Mouse (Mus musculus) forebrain, embryonic 16.5 days (tissue): ENCODE measurements around the gene Mettl7a2. TPM values are rescaled to one million over a fixed set of nuclear protein-coding genes. Genes with fewer than 3 reads are reported as not detected.
"Not testable (repeated sequence)": the region's sequence is repeated elsewhere in the genome, so short reads cannot be mapped to it uniquely, and the experiment has no call there.

Experiments used
- ATAC-seq: fragments of 200-750 bp; cut with Nextera tagmentation; 2 replicates; pipeline ENCODE4 v1.8.0; 2017; ENCODE audit warnings: mild to moderate bottlenecking, moderate library complexity
- H3K27ac ChIP-seq: fragments of 300-500 bp; sonication (generic); 2 replicates; pipeline ENCODE4 v1.5.1; 2014; ENCODE audit warnings: low read length, control low read depth
- H3K27me3 ChIP-seq: fragments of 300-500 bp; sonication (generic); replicated peaks from 2 replicates; pipeline ENCODE4 v1.6.1; 2014; ENCODE audit warnings: low read length; ENCODE audit not compliant: control insufficient read depth, insufficient read depth
- H3K36me3 ChIP-seq: fragments of 300-500 bp; sonication (generic); 2 replicates; pipeline ENCODE4 v1.6.1; 2014; ENCODE audit not compliant: control insufficient read depth, insufficient read depth
- H3K4me1 ChIP-seq: fragments of 300-500 bp; sonication (generic); replicated peaks from 2 replicates; pipeline ENCODE4 v1.6.1; 2014; ENCODE audit warnings: low read length; ENCODE audit not compliant: control insufficient read depth, insufficient read depth
- H3K4me2 ChIP-seq: fragments of 300-500 bp; sonication (generic); 2 replicates; pipeline ENCODE4 v1.6.1; 2014; ENCODE audit warnings: mild to moderate bottlenecking, low read length, control low read depth
- H3K4me3 ChIP-seq: fragments of 300-500 bp; sonication (generic); replicated peaks from 2 replicates; pipeline ENCODE4 v1.5.1; 2014; ENCODE audit warnings: mild to moderate bottlenecking, low read length, control low read depth
- H3K9ac ChIP-seq: fragments of 300-500 bp; sonication (generic); replicated peaks from 2 replicates; pipeline ENCODE4 v1.6.1; 2014; ENCODE audit warnings: low read depth, low read length, control low read depth
- H3K9me3 ChIP-seq: fragments of 300-500 bp; sonication (generic); 2 replicates; pipeline ENCODE4 v1.6.1; 2016; ENCODE audit warnings: low read length; ENCODE audit not compliant: control insufficient read depth
- WGBS: fragments of 180-500 bp; shearing (Covaris S2); extraction: QIAGEN DNeasy Blood & Tissue Kit; methylation state at CpG from one replicate; pipeline ENCODE4 v1.1.7; 2014; 5-methylcytosine and 5-hydroxymethylcytosine counted together
- polyA plus RNA-seq: library from polyadenylated mRNA; unstranded; fragments of >200 nt; fragmentation: Nextera tagmentation; extraction: Ambion mirVana; gene quantifications from 2 replicates; pipeline ENCODE4 v1.2.1, GENCODE M21; 2015

The Mettl7a2 gene
- polyA plus RNA-seq, 1 experiment from 2014 or later: not detected

DNA sequence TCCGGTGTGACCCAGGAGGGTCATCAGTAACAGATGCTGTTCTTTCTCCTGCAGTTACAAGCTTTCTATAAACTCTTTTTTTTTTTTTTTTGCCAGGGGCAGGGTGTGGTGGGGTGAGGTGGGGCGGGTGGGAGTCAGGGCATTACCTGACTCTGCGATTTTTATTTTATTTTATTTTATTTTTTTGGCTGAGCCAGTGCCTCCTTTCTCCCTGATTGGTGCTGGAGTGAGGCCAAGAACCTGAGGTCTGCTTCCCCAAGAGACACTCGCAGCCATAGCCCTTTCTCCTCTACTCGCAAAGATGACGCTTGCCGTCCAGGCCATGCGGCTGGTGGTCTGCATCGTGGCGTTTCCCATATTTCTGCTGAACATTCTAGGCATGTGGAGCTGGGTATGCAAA, 18.4 kb upstream of the Mettl7a2 start, which contains the start of gene Mettl7a3:
Mettl7a3 (plus strand) TSS at position 301 of the 400 bp plus-strand sequence.
- H3K27me3 ChIP-seq: no peaks in the 10 kb centered on the region
- no peak within 1 kb of the TSS for H3K4me2 ChIP-seq
- H3K27ac ChIP-seq: no peak within 1 kb of the TSS
- no peaks in the 10 kb centered on the region for H3K4me1 ChIP-seq
- no peaks in the 10 kb centered on the region for H3K9me3 ChIP-seq
- no peaks in the 10 kb centered on the region for H3K36me3 ChIP-seq
- 74% methylated on average over 10 of the region's 10 CpGs for WGBS
- no peak within 1 kb of the TSS for H3K9ac ChIP-seq
- no peak for ATAC-seq
- H3K4me3 ChIP-seq: no peak within 1 kb of the TSS

DNA sequence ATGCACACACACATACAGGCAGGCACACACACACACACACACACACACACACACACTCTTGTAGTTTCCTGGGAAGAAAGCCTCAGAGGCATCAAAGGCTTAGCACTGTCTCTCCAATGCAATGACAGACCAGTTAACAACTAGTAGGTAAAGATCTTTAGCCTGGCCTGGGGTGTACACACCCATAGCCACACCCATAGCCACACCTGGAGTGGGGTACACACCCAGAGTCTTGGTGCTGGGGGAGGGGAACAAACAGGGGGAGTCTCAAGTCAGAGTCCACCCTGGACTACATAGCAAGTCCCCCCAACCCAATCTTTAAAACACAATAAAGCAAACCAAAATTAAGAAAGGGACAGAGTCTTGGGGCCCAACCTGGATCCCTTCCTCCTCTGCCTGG, 15.7 kb upstream of the Mettl7a2 start:
- not testable (repeated sequence) for H3K27ac ChIP-seq, H3K4me1 ChIP-seq, H3K36me3 ChIP-seq, H3K9me3 ChIP-seq, H3K9ac ChIP-seq, H3K27me3 ChIP-seq, ATAC-seq, H3K4me2 ChIP-seq, H3K4me3 ChIP-seq

DNA sequence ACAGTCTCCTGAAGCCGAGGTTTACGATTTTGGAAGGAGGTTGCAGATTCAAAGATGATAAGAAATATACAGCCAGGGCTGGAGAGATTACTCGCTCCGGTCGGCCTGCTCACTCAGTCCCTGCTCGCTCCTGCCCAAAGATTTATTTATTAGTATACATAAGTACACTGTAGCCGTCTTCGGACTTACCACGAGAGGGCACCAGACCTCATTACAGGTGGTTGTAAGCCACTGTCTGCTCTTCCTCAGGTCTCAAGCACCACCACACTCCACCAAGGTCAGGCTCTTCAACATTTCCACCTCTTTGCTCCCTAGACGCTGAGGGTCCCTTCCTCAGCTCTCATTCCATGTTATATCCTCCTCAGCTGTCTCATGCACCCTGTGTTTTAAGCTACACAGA, 15.2 kb upstream of the Mettl7a2 start:
- 22% methylated on average over 7 of the region's 10 CpGs for WGBS
- not testable (repeated sequence) for H3K9ac ChIP-seq, H3K4me1 ChIP-seq, H3K4me3 ChIP-seq, H3K4me2 ChIP-seq, H3K9me3 ChIP-seq, H3K36me3 ChIP-seq, H3K27me3 ChIP-seq, ATAC-seq, H3K27ac ChIP-seq

DNA sequence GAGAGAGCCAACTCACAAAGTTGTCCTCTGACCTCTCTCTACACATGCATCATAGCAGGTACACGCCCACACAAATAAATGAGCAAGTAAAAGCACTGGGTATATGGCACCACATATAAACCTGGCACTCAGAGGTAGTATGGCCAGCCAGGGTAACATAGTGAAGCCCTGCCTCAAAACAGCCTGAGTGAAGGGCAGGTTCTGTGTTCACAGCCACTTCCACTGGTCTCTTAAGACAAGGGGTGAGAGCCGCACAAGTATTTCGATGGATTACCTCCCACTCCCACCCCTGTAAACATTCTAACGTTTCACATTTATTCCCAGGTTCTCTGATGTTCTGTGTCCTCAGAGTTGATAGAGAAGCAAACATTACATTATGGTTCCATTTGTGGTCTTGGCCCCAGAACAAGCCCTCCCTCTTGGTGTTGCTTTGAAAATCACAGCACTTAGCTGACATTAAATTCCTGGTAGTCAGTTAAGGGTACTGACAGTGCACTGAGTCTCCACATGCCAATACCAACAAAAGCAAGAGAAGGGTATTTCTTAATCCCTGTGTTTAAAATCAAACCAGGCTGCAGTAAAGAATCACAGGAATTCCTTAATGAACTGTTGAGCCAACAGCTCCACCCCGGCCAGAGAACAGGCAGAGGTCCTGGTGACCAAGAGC, 11.6 kb upstream of the Mettl7a2 start:
- not testable (repeated sequence) for H3K9ac ChIP-seq, H3K9me3 ChIP-seq, H3K4me2 ChIP-seq, H3K27me3 ChIP-seq, H3K4me3 ChIP-seq, H3K4me1 ChIP-seq, H3K36me3 ChIP-seq, H3K27ac ChIP-seq, ATAC-seq
- 59% methylated on average over 4 of the region's 5 CpGs for WGBS

DNA sequence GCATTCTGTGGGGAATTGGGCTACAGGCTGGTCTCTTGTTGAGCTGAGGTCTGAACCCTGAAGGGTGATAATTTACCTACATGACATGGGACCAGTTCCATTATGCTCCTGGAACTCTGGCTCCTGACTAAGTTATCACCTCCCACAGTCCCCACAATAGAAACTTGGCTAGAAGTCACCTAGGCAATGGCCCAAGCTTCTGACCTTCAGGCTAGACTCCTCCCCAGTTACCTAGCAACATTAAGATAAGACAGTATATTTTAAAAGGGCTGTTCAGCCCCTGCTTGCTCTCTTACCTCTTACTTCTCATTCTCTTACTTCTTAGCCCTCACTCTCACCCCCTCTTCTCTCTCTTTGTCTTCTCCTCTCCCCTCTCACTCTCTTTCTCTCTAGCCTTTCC, 7.5 kb upstream of the Mettl7a2 start:
- no peaks in the 10 kb centered on the region for H3K9me3 ChIP-seq
- no peaks in the 10 kb centered on the region for H3K36me3 ChIP-seq
- no peak overlapping the region for H3K4me2 ChIP-seq
- H3K4me3 ChIP-seq: no peak overlapping the region
- no peak overlapping the region for H3K27ac ChIP-seq
- no peaks in the 10 kb centered on the region for H3K27me3 ChIP-seq
- H3K4me1 ChIP-seq: no peaks in the 10 kb centered on the region
- ATAC-seq: no peak
- no peak overlapping the region for H3K9ac ChIP-seq

DNA sequence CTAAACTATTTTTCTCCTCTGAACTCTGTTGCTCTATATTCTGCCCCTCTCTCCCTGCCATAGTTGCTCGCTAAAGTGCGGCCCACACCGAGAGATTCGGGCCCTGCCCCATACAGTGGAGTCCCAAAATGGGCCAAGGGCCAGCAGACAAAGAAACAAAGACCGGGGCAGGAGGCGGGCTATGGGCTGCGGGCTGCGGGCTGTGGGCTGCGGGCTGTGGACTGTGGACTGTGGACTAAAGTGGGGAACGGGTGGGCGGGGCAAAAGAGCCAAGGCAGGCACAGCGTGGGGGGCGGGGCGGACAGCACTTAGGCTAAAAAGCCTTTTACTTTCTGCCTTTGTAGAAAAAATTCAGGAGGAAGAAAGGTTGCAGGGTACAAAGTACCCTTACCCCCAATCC, 6.2 kb upstream of the Mettl7a2 start:
- 41% methylated on average over 14 of the region's 14 CpGs for WGBS
- H3K4me2 ChIP-seq: no peak overlapping the region
- no peak overlapping the region for H3K27ac ChIP-seq
- no peaks in the 10 kb centered on the region for H3K9me3 ChIP-seq
- H3K9ac ChIP-seq: no peak overlapping the region
- H3K4me1 ChIP-seq: no peaks in the 10 kb centered on the region
- H3K27me3 ChIP-seq: no peaks in the 10 kb centered on the region
- H3K4me3 ChIP-seq: no peak overlapping the region
- ATAC-seq: 0 out of 2 replicates have a peak, but pooled peaks have one; percentile 31
- H3K36me3 ChIP-seq: no peaks in the 10 kb centered on the region

DNA sequence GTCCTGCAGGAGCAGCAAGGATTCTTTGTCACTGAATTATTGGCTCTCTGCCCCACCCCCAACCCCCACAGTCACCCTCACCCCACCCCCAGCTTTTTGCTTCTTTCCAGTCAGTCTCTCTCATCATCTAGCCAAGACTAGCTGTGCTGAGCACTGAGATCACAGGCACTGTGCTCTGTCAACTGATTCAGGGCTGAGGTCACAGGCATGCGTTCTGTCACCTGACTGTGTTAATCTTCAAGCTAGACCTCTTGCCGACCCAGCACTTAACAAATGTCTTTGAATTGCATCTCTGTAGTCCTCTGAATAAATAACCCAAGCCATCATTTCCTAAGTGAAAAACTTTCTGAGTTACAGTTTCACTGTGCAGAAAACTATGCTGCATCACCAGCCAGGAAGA, 3.5 kb upstream of the Mettl7a2 start:
- no peak overlapping the region for H3K4me3 ChIP-seq
- H3K27me3 ChIP-seq: no peaks in the 10 kb centered on the region
- no peak overlapping the region for H3K27ac ChIP-seq
- no peak for ATAC-seq
- no peaks in the 10 kb centered on the region for H3K36me3 ChIP-seq
- no peak overlapping the region for H3K4me2 ChIP-seq
- no peaks in the 10 kb centered on the region for H3K4me1 ChIP-seq
- H3K9me3 ChIP-seq: no peaks in the 10 kb centered on the region
- 50% methylated on average over 2 of the region's 2 CpGs for WGBS
- H3K9ac ChIP-seq: no peak overlapping the region

DNA sequence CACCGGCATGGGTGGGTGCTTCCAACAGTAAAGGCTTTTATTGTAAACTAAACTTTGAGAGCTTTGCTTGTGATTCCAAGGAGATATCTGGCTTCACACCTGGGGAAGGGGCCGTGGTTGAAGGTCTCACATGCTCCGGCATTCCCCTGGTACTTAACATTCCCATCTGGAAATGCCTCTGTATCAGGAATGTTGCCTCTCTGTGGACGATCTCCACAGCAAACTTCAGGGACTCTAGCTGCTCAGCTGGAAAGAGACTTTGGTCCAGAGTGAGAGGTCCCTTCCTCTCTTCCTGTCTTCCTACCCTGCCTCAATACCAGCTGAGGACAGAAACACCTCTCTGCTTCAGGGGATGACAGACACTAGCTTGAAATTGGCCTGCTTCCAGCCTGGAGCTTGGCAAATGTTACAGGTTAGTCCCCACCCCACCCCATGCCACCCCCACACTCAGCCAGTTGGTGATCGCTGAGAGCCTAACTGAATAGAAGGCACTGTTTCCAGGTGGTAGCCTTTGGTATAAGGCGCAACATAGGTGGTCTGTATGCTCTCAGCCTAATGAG, 1.4 kb upstream of the Mettl7a2 start:
- H3K27me3 ChIP-seq: no peaks in the 10 kb centered on the region
- H3K4me2 ChIP-seq: no peak overlapping the region
- no peak overlapping the region for H3K27ac ChIP-seq
- ATAC-seq: no peak
- H3K4me3 ChIP-seq: no peak overlapping the region
- no peak overlapping the region for H3K9ac ChIP-seq
- H3K36me3 ChIP-seq: no peaks in the 10 kb centered on the region
- no peaks in the 10 kb centered on the region for H3K9me3 ChIP-seq
- H3K4me1 ChIP-seq: no peaks in the 10 kb centered on the region
- WGBS: 82% methylated on average over 6 of the region's 6 CpGs

DNA sequence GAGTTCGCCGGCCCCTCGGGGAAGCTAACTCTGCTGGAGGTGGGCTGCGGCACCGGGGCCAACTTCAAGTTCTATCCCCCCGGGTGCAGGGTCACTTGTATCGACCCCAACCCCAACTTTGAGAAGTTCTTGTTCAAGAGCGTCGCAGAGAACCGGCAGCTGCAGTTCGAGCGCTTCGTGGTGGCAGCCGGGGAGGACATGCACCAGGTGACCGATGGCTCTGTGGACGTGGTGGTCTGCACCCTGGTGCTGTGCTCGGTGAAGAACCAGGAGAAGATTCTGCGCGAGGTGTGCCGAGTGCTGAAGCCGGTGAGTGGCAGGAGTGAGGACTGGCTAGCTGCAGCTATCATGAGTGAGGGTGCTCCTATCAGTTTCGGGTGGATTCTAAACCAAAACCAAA, 399 bp downstream of the Mettl7a2 start:
- not testable (repeated sequence) for H3K4me2 ChIP-seq, H3K4me1 ChIP-seq, ATAC-seq, H3K27me3 ChIP-seq, H3K4me3 ChIP-seq, H3K9me3 ChIP-seq, H3K27ac ChIP-seq, H3K9ac ChIP-seq, H3K36me3 ChIP-seq
- 93% methylated on average over 11 of the region's 22 CpGs for WGBS

DNA sequence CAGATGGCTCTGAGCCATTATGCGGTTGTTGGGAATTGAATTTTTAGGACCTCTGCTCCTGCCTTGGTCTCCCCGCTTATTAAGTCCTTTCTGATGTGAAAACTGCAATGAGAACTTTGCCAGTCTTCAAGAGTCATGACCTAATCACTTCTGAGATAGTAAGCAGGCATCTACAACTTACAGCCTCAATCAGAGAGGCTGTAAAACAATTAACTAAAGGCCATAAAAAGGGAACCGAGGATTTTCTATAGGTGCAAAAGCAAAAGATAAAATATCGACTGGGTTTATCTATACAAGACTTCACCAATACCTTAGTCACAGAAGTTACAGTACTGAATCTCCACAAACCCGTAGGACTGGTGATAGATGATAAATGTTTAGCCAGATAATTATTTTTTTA, 2.9 kb downstream of the Mettl7a2 start:
- Histone ChIP-seq H3K27ac (no peak overlapping the region), H3K4me1 (no peaks in the 10 kb centered on the region), H3K4me2 (no peak overlapping the region), H3K36me3 (no peaks in the 10 kb centered on the region), H3K9ac (no peak overlapping the region), H3K27me3 (no peaks in the 10 kb centered on the region), H3K4me3 (no peak overlapping the region), H3K9me3 (no peaks in the 10 kb centered on the region)
- no peak for ATAC-seq
- 89% methylated on average over 5 of the region's 5 CpGs for WGBS
